Mouse (Mus musculus): ENCODE results near the gene Gpr27.

DNA sequence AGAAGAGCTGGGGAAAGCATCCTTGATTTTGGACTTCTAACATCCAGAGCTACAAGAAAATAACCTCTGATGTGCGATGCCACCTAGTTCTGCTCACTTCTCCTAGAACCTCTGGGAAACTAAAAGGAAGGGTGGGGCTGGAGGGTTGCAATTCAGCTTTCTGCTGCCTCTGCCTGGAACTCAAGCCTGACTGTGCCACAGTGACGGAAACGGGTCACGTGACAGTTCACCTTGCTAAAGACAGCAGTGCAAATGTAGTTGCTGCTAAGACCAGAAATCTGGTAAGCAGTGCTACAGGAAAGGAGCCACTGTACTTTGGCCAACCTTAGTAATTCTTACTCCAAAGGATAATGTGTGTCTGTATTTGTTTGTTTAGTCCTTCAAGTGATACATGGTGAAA is 37.4 kb downstream of the Gpr27 start:
- TF ChIP-seq POLR2A (IDR thresholded peaks at IDR 0.05; ENCODE audit: low read depth, low read length) (no peak), CTCF (IDR thresholded peaks at IDR 0.05; ENCODE audit: extremely low read depth, insufficient read length, insufficient replicate concordance, low read depth, low read length) (no peak)

All from small intestine, adult 2 months (tissue).